Mouse (Mus musculus): ENCODE measurements around the gene Thpo. TPM values are rescaled to one million over a fixed set of nuclear protein-coding genes. Genes with fewer than 3 reads are reported as not detected.
A peak's percentile ranks its signal among the peaks of the same experiment; 100 is the strongest.

The Thpo gene
- total and polyA plus RNA-seq, 3 experiments: 0.18 to 0.84 TPM; not detected in 1

DNA sequence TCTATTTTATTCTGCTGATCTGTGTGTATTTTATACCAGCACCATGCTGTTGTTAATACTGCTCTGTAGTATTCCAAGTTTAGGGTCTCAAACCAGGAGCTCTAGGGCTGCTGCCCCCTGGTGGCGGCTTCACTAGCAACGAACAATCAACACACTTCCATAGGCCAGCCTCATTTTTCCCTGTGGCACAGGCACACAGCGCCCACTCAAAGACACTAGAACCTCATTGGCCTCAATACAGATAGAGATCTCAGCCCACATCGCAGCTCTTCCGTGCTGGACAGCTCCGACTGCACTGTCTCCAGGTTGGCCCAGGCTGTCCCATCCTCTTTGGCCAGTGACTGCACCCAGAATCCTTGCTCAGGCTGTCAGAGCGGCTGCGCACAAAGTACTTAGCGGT, 30.9 kb upstream of the Thpo start:
- no peak overlapping the region for H3K9ac ChIP-seq (ENCODE audit: low read depth, low read length)
- intact Hi-C loops (cut with DNase I): loop anchor here (2.0 kb wide), 2 partner anchors 56 to 268 kb away; no protein-coding TSS in a partner anchor
- peak; percentile 25 to 57 for DNase-seq
- H3K27me3 ChIP-seq (ENCODE audit: control insufficient read depth, insufficient read depth, low read length): no peaks in the 10 kb centered on the region
- no peaks in the 10 kb centered on the region for H3K79me2 ChIP-seq (replicated peaks; ENCODE audit: control insufficient read depth, insufficient read depth, low read length)
- TF ChIP-seq EP300 (IDR thresholded peaks at IDR 0.05; ENCODE audit: insufficient read depth, low read depth, low read length) (no peak), POLR2A (IDR thresholded peaks at IDR 0.05; ENCODE audit: insufficient read depth, low read depth, low read length) (no peak), CTCF (IDR thresholded peaks at IDR 0.05) (peak; percentile 78)
- no peaks in the 10 kb centered on the region for H3K4me1 ChIP-seq (ENCODE audit: control insufficient read depth, insufficient read depth, low read length)
- no peaks in the 10 kb centered on the region for H3K36me3 ChIP-seq (ENCODE audit: control insufficient read depth, insufficient read depth, low read length)
- 42% methylated on average over 9 of the region's 9 CpGs for WGBS
- H3K4me3 ChIP-seq: no peak overlapping the region
- H3K27ac ChIP-seq: no peak overlapping the region

DNA sequence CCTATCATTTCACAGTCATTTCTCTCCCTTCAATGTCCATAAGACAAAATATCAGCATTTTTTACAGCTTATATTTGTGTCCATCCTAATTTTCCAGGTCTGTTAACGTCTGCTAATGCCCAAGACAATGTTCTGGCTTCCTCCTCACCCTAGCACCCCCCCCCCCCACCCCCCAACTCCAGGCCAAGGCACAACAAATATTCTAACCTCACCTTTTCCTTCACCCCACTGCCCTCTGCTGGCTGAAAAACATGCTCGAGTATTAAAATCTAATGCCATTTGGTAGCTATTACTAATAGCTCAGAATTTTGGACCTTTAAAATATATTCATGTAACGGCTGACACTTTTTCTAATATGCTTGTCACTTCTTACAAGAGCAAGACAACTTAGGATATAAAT, 27.4 kb upstream of the Thpo start:
- Histone ChIP-seq H3K27ac (no peak overlapping the region), H3K4me1 (ENCODE audit: control insufficient read depth, insufficient read depth, low read length) (no peaks in the 10 kb centered on the region), H3K79me2 (replicated peaks; ENCODE audit: control insufficient read depth, insufficient read depth, low read length) (no peaks in the 10 kb centered on the region), H3K36me3 (ENCODE audit: control insufficient read depth, insufficient read depth, low read length) (no peaks in the 10 kb centered on the region), H3K4me3 (no peak overlapping the region), H3K9ac (ENCODE audit: low read depth, low read length) (no peak overlapping the region), H3K27me3 (ENCODE audit: control insufficient read depth, insufficient read depth, low read length) (no peaks in the 10 kb centered on the region)
- DNase-seq: peak; percentile 21 to 48
- no peak for TF ChIP-seq POLR2A (IDR thresholded peaks at IDR 0.05; ENCODE audit: insufficient read depth, low read depth, low read length)
- peak; percentile 68 for TF ChIP-seq CTCF (IDR thresholded peaks at IDR 0.05)
- intact Hi-C loops (cut with DNase I): loop anchor here (2.0 kb wide), 1 partner anchor 37 kb away; no protein-coding TSS in a partner anchor
- WGBS: 5% methylated on average over 3 of the region's 3 CpGs

DNA sequence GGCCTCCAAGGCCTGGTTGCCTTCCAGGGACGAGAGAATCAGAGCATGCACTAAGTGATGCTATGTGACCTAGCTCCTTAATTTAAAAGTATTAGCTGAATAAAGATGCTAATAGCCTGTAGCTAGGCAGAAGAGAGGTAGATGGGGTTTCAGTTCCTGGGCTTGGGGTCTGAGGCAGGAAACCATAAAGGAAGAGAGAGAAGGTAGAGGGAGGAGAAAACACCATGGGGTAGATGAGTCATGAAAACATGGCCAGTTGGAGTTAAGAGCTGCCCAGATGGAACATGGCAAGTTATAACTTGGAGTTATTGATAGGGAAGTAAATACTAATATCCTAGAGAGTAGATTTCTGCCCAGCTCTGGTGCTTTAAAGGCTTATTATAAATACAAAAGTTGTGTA, 23.1 kb upstream of the Thpo start:
- no peak overlapping the region for H3K9ac ChIP-seq (ENCODE audit: low read depth, low read length)
- H3K79me2 ChIP-seq (replicated peaks; ENCODE audit: control insufficient read depth, insufficient read depth, low read length): no peaks in the 10 kb centered on the region
- no peaks in the 10 kb centered on the region for H3K36me3 ChIP-seq (ENCODE audit: control insufficient read depth, insufficient read depth, low read length)
- intact Hi-C loops (cut with DNase I): no loop called here
- no peak for DNase-seq
- H3K27ac ChIP-seq: no peak overlapping the region
- no peak overlapping the region for H3K4me3 ChIP-seq
- H3K4me1 ChIP-seq (ENCODE audit: control insufficient read depth, insufficient read depth, low read length): no peaks in the 10 kb centered on the region; the same call in 1 of the 2 replicates
- WGBS: 63% methylated on average over 1 of the region's 1 CpGs
- H3K27me3 ChIP-seq (ENCODE audit: control insufficient read depth, insufficient read depth, low read length): no peaks in the 10 kb centered on the region
- TF ChIP-seq CTCF (IDR thresholded peaks at IDR 0.05): no peak
- no peak for TF ChIP-seq EP300 (IDR thresholded peaks at IDR 0.05; ENCODE audit: insufficient read depth, low read depth, low read length)
- no peak for TF ChIP-seq POLR2A (IDR thresholded peaks at IDR 0.05; ENCODE audit: insufficient read depth, low read depth, low read length)

DNA sequence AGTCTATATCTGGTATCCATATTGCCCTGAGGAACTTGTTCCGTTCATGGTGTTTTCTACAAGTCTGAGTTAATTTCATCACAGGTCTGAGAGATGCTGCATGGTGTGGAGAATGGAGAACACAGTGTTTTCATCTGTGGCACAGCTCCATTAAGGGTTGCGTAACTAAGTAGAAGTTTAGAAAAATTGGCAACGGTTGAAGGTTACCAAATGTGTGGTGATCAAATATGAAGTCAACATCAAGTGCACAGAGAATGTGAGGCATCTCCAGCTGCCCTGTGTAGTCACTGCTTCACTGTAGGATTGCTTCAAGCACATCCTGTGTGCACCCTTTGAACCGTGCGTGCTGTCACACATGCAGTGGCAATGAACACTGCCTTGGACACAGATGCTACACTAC, 21.7 kb upstream of the Thpo start:
- no peaks in the 10 kb centered on the region; the same call in 1 of the 2 replicates for H3K4me1 ChIP-seq (ENCODE audit: control insufficient read depth, insufficient read depth, low read length)
- no peak for TF ChIP-seq CTCF (IDR thresholded peaks at IDR 0.05)
- TF ChIP-seq EP300 (IDR thresholded peaks at IDR 0.05; ENCODE audit: insufficient read depth, low read depth, low read length): no peak
- no peak for TF ChIP-seq POLR2A (IDR thresholded peaks at IDR 0.05; ENCODE audit: insufficient read depth, low read depth, low read length)
- H3K27ac ChIP-seq: no peak overlapping the region
- 74% methylated on average over 5 of the region's 5 CpGs for WGBS
- H3K9ac ChIP-seq (ENCODE audit: low read depth, low read length): no peak overlapping the region
- intact Hi-C loops (cut with DNase I): no loop called here
- H3K4me3 ChIP-seq: no peak overlapping the region
- H3K36me3 ChIP-seq (ENCODE audit: control insufficient read depth, insufficient read depth, low read length): no peaks in the 10 kb centered on the region
- DNase-seq: peak in 1 of 2 experiments; percentile 51
- no peaks in the 10 kb centered on the region for H3K79me2 ChIP-seq (replicated peaks; ENCODE audit: control insufficient read depth, insufficient read depth, low read length)
- H3K27me3 ChIP-seq (ENCODE audit: control insufficient read depth, insufficient read depth, low read length): no peaks in the 10 kb centered on the region

DNA sequence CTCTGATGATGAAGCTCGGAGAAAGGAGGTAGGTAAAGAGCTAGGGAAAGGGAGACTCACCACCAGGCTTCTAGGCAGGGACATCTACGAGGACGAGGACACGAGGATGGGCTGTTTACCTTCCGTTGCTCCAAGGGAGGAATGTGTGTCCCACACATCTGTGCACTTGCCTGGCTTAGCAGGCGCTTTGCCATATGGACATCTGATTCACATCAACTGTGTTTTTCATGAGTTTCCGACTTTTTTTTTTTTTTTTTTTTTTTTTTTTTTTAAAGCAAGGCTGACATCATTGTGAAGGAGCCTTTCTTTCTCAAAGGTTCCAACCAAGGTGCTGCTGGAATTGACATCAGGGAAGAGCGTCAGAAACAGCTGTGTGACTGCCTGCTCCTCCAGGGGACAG, 16.2 kb upstream of the Thpo start:
- Histone ChIP-seq H3K4me1 (ENCODE audit: control insufficient read depth, insufficient read depth, low read length) (no peaks in the 10 kb centered on the region; the same call in 1 of the 2 replicates), H3K9ac (ENCODE audit: low read depth, low read length) (no peak overlapping the region), H3K36me3 (ENCODE audit: control insufficient read depth, insufficient read depth, low read length) (no peaks in the 10 kb centered on the region), H3K79me2 (replicated peaks; ENCODE audit: control insufficient read depth, insufficient read depth, low read length) (no peaks in the 10 kb centered on the region), H3K27me3 (ENCODE audit: control insufficient read depth, insufficient read depth, low read length) (no peaks in the 10 kb centered on the region), H3K27ac (no peak overlapping the region), H3K4me3 (no peak overlapping the region)
- TF ChIP-seq CTCF (IDR thresholded peaks at IDR 0.05) (no peak), POLR2A (IDR thresholded peaks at IDR 0.05; ENCODE audit: insufficient read depth, low read depth, low read length) (no peak)
- whole genome bisulfite sequencing: 41% methylated on average over 8 of the region's 8 CpGs
- DNase-seq: no peak
- intact Hi-C loops (cut with DNase I): no loop called here

DNA sequence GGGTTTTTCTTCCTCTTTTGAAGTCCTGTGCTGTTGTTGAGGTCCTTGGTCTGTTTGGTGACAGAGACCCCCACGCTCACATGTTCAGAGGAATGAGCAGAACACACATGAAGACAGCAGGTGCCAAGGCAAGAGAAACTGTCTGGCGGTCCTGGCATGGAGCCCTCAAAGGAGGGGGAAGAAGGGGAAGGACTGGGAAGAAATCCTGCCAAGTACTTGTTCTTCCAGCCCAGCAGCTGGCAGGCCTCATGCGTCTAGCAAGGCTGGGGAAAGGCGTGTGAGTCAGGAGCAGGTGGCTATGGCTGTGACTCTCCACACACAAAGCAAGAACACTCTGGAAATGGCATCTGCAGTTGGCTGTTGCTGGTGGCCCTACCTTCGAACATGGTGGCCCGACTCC, 12.3 kb upstream of the Thpo start:
- no peak overlapping the region for H3K9ac ChIP-seq (ENCODE audit: low read depth, low read length)
- H3K36me3 ChIP-seq (ENCODE audit: control insufficient read depth, insufficient read depth, low read length): no peaks in the 10 kb centered on the region
- intact Hi-C loops (cut with DNase I): no loop called here
- no peaks in the 10 kb centered on the region for H3K27me3 ChIP-seq (ENCODE audit: control insufficient read depth, insufficient read depth, low read length)
- no peak overlapping the region for H3K4me3 ChIP-seq
- no peak overlapping the region for H3K27ac ChIP-seq
- peak; percentile 86 for TF ChIP-seq EP300 (IDR thresholded peaks at IDR 0.05; ENCODE audit: insufficient read depth, low read depth, low read length)
- TF ChIP-seq POLR2A (IDR thresholded peaks at IDR 0.05; ENCODE audit: insufficient read depth, low read depth, low read length): no peak
- no peak for TF ChIP-seq CTCF (IDR thresholded peaks at IDR 0.05)
- no peaks in the 10 kb centered on the region; the same call in 1 of the 2 replicates for H3K4me1 ChIP-seq (ENCODE audit: control insufficient read depth, insufficient read depth, low read length)
- DNase-seq: peak; percentile 80 to 85
- no peaks in the 10 kb centered on the region for H3K79me2 ChIP-seq (replicated peaks; ENCODE audit: control insufficient read depth, insufficient read depth, low read length)
- 51% methylated on average over 6 of the region's 6 CpGs for WGBS
